Comparison of ENCODE assay signal across 8 mouse cellular contexts in genomic region chrX:135975226-135975552, GRCm38 (mm10). TPM values are rescaled to one million over a fixed set of nuclear protein-coding genes. Genes with fewer than 3 reads are reported as not detected.
DNase-seq lines count a peak whose midpoint lies in the region; ATAC-seq and TF ChIP-seq lines count a peak whose summit lies in the region.

No protein-coding gene starts in this region.

- TF ChIP-seq CTCF in stomach, postnatal 0 days (IDR thresholded peaks at IDR 0.05; ENCODE audit: low read depth): peak; percentile 77

- H3K4me1 ChIP-seq in liver, embryonic 12.5 days: no peaks in the 10 kb centered on the region
- H3K4me1 ChIP-seq in limb, embryonic 13.5 days: no peaks in the 10 kb centered on the region
- H3K4me1 ChIP-seq in neural tube, embryonic 11.5 days (ENCODE audit: control insufficient read depth, insufficient read depth, low read length): no peaks in the 10 kb centered on the region
- H3K4me1 ChIP-seq in stomach, postnatal 0 days (replicated peaks; ENCODE audit: control insufficient read depth, insufficient read depth): no peaks in the 10 kb centered on the region

- no peak for ATAC-seq in liver, embryonic 12.5 days
- ATAC-seq in limb, embryonic 13.5 days (ENCODE audit: low FRiP score, low read depth): no peak
- ATAC-seq in neural tube, embryonic 11.5 days (ENCODE audit: insufficient read depth, low FRiP score, low TSS enrichment): no peak
- no peak for ATAC-seq in stomach, postnatal 0 days (ENCODE audit: low FRiP score, low TSS enrichment)

- TF ChIP-seq EP300 in stomach, postnatal 0 days (optimal IDR thresholded peaks at IDR 0.05): no peak

- no peaks in the 10 kb centered on the region for H3K27me3 ChIP-seq in liver, embryonic 12.5 days (replicated peaks)
- no peaks in the 10 kb centered on the region for H3K27me3 ChIP-seq in limb, embryonic 13.5 days
- no peaks in the 10 kb centered on the region for H3K27me3 ChIP-seq in neural tube, embryonic 11.5 days (ENCODE audit: control insufficient read depth, insufficient read depth, low read length)
- no peaks in the 10 kb centered on the region for H3K27me3 ChIP-seq in stomach, postnatal 0 days (ENCODE audit: control insufficient read depth, insufficient read depth, low read length)

- peak; percentile 57 for DNase-seq in liver
- peak; percentile 74 for DNase-seq in cerebellum, adult 9-11 months
- DNase-seq in frontal cortex, postnatal 36 days (ENCODE audit: low spot score in 2 of 2): peak; percentile 83 to 89
- DNase-seq in kidney, adult 8-10 months: peak; percentile 35 to 72
- peak; percentile 74 for DNase-seq in neural tube, embryonic 11.5 days (ENCODE audit: low spot score)
- DNase-seq in stomach, postnatal 0 days (ENCODE audit: low spot score): peak; percentile 71

- H3K36me3 ChIP-seq in liver, embryonic 12.5 days: peaks cover 4% of the 10 kb centered on the region; the same call in 1 of the 2 replicates
- H3K36me3 ChIP-seq in limb, embryonic 13.5 days: no peaks in the 10 kb centered on the region
- no peaks in the 10 kb centered on the region for H3K36me3 ChIP-seq in neural tube, embryonic 11.5 days (ENCODE audit: control insufficient read depth, insufficient read depth, low read length)
- no peaks in the 10 kb centered on the region for H3K36me3 ChIP-seq in stomach, postnatal 0 days (ENCODE audit: control insufficient read depth, insufficient read depth, low read length)

- H3K4me2 ChIP-seq in liver, embryonic 12.5 days: no peak overlapping the region
- 0 out of 2 replicates have a peak overlapping the region, but pooled peaks have one; percentile 19 for H3K4me2 ChIP-seq in limb, embryonic 13.5 days (replicated peaks)
- no peak overlapping the region for H3K4me2 ChIP-seq in neural tube, embryonic 11.5 days (ENCODE audit: low read depth)
- H3K4me2 ChIP-seq in stomach, postnatal 0 days (replicated peaks; ENCODE audit: low read depth): 0 out of 2 replicates have a peak overlapping the region, but pooled peaks have one; percentile 27

- no peak overlapping the region for H3K9ac ChIP-seq in liver, embryonic 12.5 days
- H3K9ac ChIP-seq in limb, embryonic 13.5 days: no peak overlapping the region
- H3K9ac ChIP-seq in neural tube, embryonic 11.5 days (ENCODE audit: low read length): no peak overlapping the region
- H3K9ac ChIP-seq in stomach, postnatal 0 days (ENCODE audit: low read length): no peak overlapping the region

- no peak overlapping the region for H3K4me3 ChIP-seq in liver, embryonic 12.5 days
- H3K4me3 ChIP-seq in limb, embryonic 13.5 days: no peak overlapping the region
- H3K4me3 ChIP-seq in neural tube, embryonic 11.5 days (ENCODE audit: low read depth, low read length): no peak overlapping the region
- no peak overlapping the region for H3K4me3 ChIP-seq in stomach, postnatal 0 days (ENCODE audit: low read depth, low read length)

- H3K9me3 ChIP-seq in liver, embryonic 12.5 days (replicated peaks): no peaks in the 10 kb centered on the region
- no peaks in the 10 kb centered on the region for H3K9me3 ChIP-seq in limb, embryonic 13.5 days
- H3K9me3 ChIP-seq in neural tube, embryonic 11.5 days (ENCODE audit: control insufficient read depth, low read length): no peaks in the 10 kb centered on the region
- H3K9me3 ChIP-seq in stomach, postnatal 0 days (ENCODE audit: control insufficient read depth, low read length): no peaks in the 10 kb centered on the region

- WGBS in liver, embryonic 12.5 days (ENCODE audit: insufficient replicate concordance): 13% methylated on average over 8 of the region's 8 CpGs
- 22% methylated on average over 8 of the region's 8 CpGs for WGBS in limb, embryonic 13.5 days
- 27% methylated on average over 8 of the region's 8 CpGs for WGBS in neural tube, embryonic 11.5 days
- 24% methylated on average over 8 of the region's 8 CpGs for WGBS in stomach, postnatal 0 days

- no peak overlapping the region for H3K27ac ChIP-seq in liver, embryonic 12.5 days
- H3K27ac ChIP-seq in limb, embryonic 13.5 days: no peak overlapping the region
- H3K27ac ChIP-seq in neural tube, embryonic 11.5 days (ENCODE audit: low read depth, low read length): no peak overlapping the region
- no peak overlapping the region for H3K27ac ChIP-seq in stomach, postnatal 0 days (replicated peaks)

RNA-seq across cellular contexts. Expression of gene Arxes2, which starts 18.4 kb away (rescaled TPM):
- polyA plus RNA-seq in liver, embryonic 12.5 days (2016; fragmentation: Nextera tagmentation; extraction: Ambion mirVana): 35.6 and 38.7 TPM in 2 replicates
- polyA plus RNA-seq in limb, embryonic 13.5 days (2015; fragmentation: Nextera tagmentation; extraction: Ambion mirVana): 101 and 106 TPM in 2 replicates
- 109 and 123 TPM in 2 replicates for polyA plus RNA-seq in neural tube, embryonic 11.5 days (2014; fragmentation: Nextera tagmentation; extraction: Ambion mirVana)
- 24.2 and 27.0 TPM in 2 replicates for polyA plus RNA-seq in stomach, postnatal 0 days (2015; fragmentation: Nextera tagmentation; extraction: Ambion mirVana)

RNA-seq across cellular contexts. Expression of gene Arxes1, which starts 58.0 kb away (rescaled TPM):
- 18.0 and 21.2 TPM in 2 replicates for polyA plus RNA-seq in liver, embryonic 12.5 days (2016; fragmentation: Nextera tagmentation; extraction: Ambion mirVana)
- 47.3 and 50.5 TPM in 2 replicates for polyA plus RNA-seq in limb, embryonic 13.5 days (2015; fragmentation: Nextera tagmentation; extraction: Ambion mirVana)
- 42.7 and 44.7 TPM in 2 replicates for polyA plus RNA-seq in neural tube, embryonic 11.5 days (2014; fragmentation: Nextera tagmentation; extraction: Ambion mirVana)
- 11.3 and 11.6 TPM in 2 replicates for polyA plus RNA-seq in stomach, postnatal 0 days (2015; fragmentation: Nextera tagmentation; extraction: Ambion mirVana)

Comparison
In these comparisons a context has a peak if more than half of its experiments do, and no peak if none do; other contexts are left out.
1. H3K4me2 ChIP-seq: peak in limb, embryonic 13.5 days (single experiment) and stomach, postnatal 0 days (single experiment); none in liver, embryonic 12.5 days (single experiment) and neural tube, embryonic 11.5 days (single experiment).
2. Peak in every context shown above with its lines, with median percentiles within 50 percentile points of each other: DNase-seq.